10 mouse cellular contexts compared by ENCODE assay signal in the genomic region with DNA sequence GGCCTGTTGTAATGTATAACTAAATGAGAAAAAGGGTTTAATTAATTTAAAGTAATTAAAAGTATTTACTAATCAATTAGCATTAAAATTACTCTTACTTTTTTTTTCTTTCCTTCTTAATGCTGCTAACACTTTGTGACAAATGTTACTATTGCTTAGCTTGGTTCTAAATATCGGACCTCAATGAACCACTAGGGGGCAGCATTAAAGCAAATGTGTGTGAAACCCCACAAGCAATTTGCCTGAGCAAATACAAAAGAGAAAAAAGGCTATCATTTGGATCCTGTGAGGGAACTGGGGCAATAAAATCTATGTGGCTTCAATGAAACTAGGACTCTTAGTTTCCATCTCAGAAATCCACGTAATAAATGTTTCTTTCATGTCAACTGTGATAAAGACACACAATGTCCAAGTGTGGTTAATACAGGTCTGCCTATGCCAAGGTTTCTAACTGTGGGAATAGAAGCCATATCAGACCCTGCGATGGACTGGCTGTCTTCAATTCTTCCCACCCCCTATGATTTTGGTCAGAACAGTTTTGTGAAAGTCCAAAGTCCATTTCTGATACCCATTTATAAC. TPM values are rescaled to one million over a fixed set of nuclear protein-coding genes. Genes with fewer than 3 reads are reported as not detected.
DNase-seq lines count a peak whose midpoint lies in the region; ATAC-seq lines count a peak whose summit lies in the region.
"Had no signal": no experiment of that assay in that cellular context is flagged by ENCODE, and none has a peak within 500 bp of the region (broad histone marks: within the 10 kb centered on the region; RNA-seq: fewer than 3 reads in every experiment).

No protein-coding gene starts in this region.

- WGBS in heart, embryonic 11.5 days (ENCODE audit: insufficient replicate concordance), result 20% methylated on average over 3 of the region's 3 CpGs

- H3K27ac ChIP-seq in heart, embryonic 11.5 days (ENCODE audit: low read depth, low read length), result no peak overlapping the region

- H3K9ac ChIP-seq in heart, embryonic 11.5 days (ENCODE audit: low read depth, low read length), result no peak overlapping the region

- H3K27me3 ChIP-seq in heart, embryonic 11.5 days (ENCODE audit: control insufficient read depth, insufficient read depth, low read length), result peaks cover 24% of the 10 kb centered on the region

- no peaks in the 10 kb centered on the region for H3K36me3 ChIP-seq in heart, embryonic 11.5 days (ENCODE audit: control insufficient read depth, insufficient read depth, low read length)

- DNase-seq in heart, adult 11 months, result peak; percentile 72
- DNase-seq in urinary bladder, postnatal 14 days (ENCODE audit: low spot score), result peak; percentile 53
- DNase-seq in urinary bladder, postnatal 4 days (ENCODE audit: low spot score in 2 of 2), result no peak
- DNase-seq in layer of hippocampus, adult 11-12 months (ENCODE audit: low spot score), result peak; percentile 77
- peak; percentile 76 for DNase-seq in naive thymus-derived CD4-positive, alpha-beta T cell, adult 2 months (ENCODE audit: low read depth)
- DNase-seq in gastrocnemius, postnatal 10 days, result no peak

- no peak overlapping the region for H3K4me2 ChIP-seq in heart, embryonic 11.5 days

- ATAC-seq in heart, embryonic 11.5 days (replicated peaks; ENCODE audit: insufficient number of reproducible peaks, low FRiP score, low TSS enrichment), result no peak
- 0 out of 2 replicates have a peak, but pooled peaks have one; percentile 22 for ATAC-seq in common myeloid progenitor, adult 5-6 weeks (replicated peaks; ENCODE audit: low read depth, poor library complexity, severe bottlenecking)

- H3K9me3 ChIP-seq in heart, embryonic 11.5 days (replicated peaks; ENCODE audit: control insufficient read depth, low read length), result no peaks in the 10 kb centered on the region

- H3K4me1 ChIP-seq in heart, embryonic 11.5 days (ENCODE audit: control insufficient read depth, insufficient read depth, low read length), result 0 out of 2 replicates have a peak, but pooled peaks cover 2% of the 10 kb centered on the region

- no peak overlapping the region for H3K4me3 ChIP-seq in heart, embryonic 11.5 days (ENCODE audit: low read depth, low read length)

RNA-seq across cellular contexts. Expression of gene Il24, which starts 10.2 kb away (rescaled TPM):
- polyA plus RNA-seq in heart, embryonic 11.5 days (2014; fragmentation: Nextera tagmentation; extraction: Ambion mirVana), result not detected in 2 replicates
- not detected in 2 replicates for total RNA-seq in common myeloid progenitor, adult 5-6 weeks (2017)
- not detected for total RNA-seq in gastrocnemius, postnatal 10 days (2021)
- total RNA-seq: layer of hippocampus, postnatal 36 days had no signal
- polyA plus RNA-seq: small intestine, adult 2 months had no signal

RNA-seq across cellular contexts. Expression of gene Fcmr, which starts 11.6 kb away (rescaled TPM):
- 1.6 and 2.2 TPM in 2 replicates for polyA plus RNA-seq in heart, embryonic 11.5 days (2014; fragmentation: Nextera tagmentation; extraction: Ambion mirVana)
- total RNA-seq in common myeloid progenitor, adult 5-6 weeks (2017), result not detected in 2 replicates
- under 1 TPM in 1 of 2 experiments, not detected in 1; 0.38 TPM for total RNA-seq in gastrocnemius, postnatal 10 days (2021)
- total RNA-seq: layer of hippocampus, postnatal 36 days had no signal

RNA-seq across cellular contexts. Expression of gene Il20, which starts 34.2 kb away (rescaled TPM):
- polyA plus RNA-seq in heart, embryonic 11.5 days (2014; fragmentation: Nextera tagmentation; extraction: Ambion mirVana), result not detected in 2 replicates
- total RNA-seq in common myeloid progenitor, adult 5-6 weeks (2017), result not detected in 2 replicates
- total RNA-seq in gastrocnemius, postnatal 10 days (2021), result not detected
- total RNA-seq: layer of hippocampus, postnatal 36 days had no signal
- polyA plus RNA-seq: small intestine, adult 2 months had no signal

RNA-seq across cellular contexts. Expression of gene Pigr, which starts 50.5 kb away (rescaled TPM):
- polyA plus RNA-seq in heart, embryonic 11.5 days (2014; fragmentation: Nextera tagmentation; extraction: Ambion mirVana), result not detected in 2 replicates
- total RNA-seq in common myeloid progenitor, adult 5-6 weeks (2017), result not detected in 2 replicates
- not detected for total RNA-seq in gastrocnemius, postnatal 10 days (2021)
- total RNA-seq: layer of hippocampus, postnatal 36 days had no signal

Comparison
In these comparisons a context has a peak if more than half of its experiments do, and no peak if none do; other contexts are left out.
1. DNase-seq: peak in heart, adult 11 months (single experiment), urinary bladder, postnatal 14 days (single experiment), layer of hippocampus, adult 11-12 months (single experiment) and naive thymus-derived CD4-positive, alpha-beta T cell, adult 2 months (single experiment); none in urinary bladder, postnatal 4 days (0 of 2) and gastrocnemius, postnatal 10 days (single experiment).